Mouse (Mus musculus) erythroblast, embryonic 14.5 days (primary cell): ENCODE measurements at regions not wholly inside any gene's neighbourhood (a gene's known extent, or its start where the extent isn't known, plus 50 kb on each side); places are given as distances from the start of the nearest gene placed in this dataset.

Source experiments
- GATA1 ChIP-seq: IDR thresholded peaks from 2 replicates; pipeline ENCODE4 v1.6.1; 2012; ENCODE audit warnings: low read length, inconsistent platforms, mixed read lengths
- TAL1 ChIP-seq: IDR thresholded peaks from 3 replicates; pipeline ENCODE4 v1.6.1; 2012; ENCODE audit warnings: low read length, inconsistent platforms, mixed read lengths

- TF ChIP-seq TAL1 (no peak), GATA1 (no peak)
These were observed 386.0 kb downstream of the Rps24 start for GRCm38 (mm10) chr14:24872931-24873330.
